Mouse (Mus musculus) kidney, embryonic 16.5 days (tissue): Measurements from ENCODE around the gene Txndc9. TPM values are rescaled to one million over a fixed set of nuclear protein-coding genes. Genes with fewer than 3 reads are reported as not detected.

Source experiments
- ATAC-seq: fragments of 200-750 bp; cut with Nextera tagmentation; 2 replicates; pipeline ENCODE4 v1.8.0; 2017; ENCODE audit warnings: moderate TSS enrichment; ENCODE audit not compliant: low FRiP score, low TSS enrichment
- H3K27ac ChIP-seq: fragments of 300-500 bp; sonication (generic); 2 replicates; pipeline ENCODE4 v1.5.1; 2014; ENCODE audit warnings: low read length
- H3K27me3 ChIP-seq: fragments of 300-500 bp; sonication (generic); 2 replicates; pipeline ENCODE4 v1.6.1; 2014; ENCODE audit warnings: low read length, control low read depth, mixed read lengths; ENCODE audit not compliant: insufficient read depth
- H3K36me3 ChIP-seq: fragments of 300-500 bp; sonication (generic); 2 replicates; pipeline ENCODE4 v1.6.1; 2014; ENCODE audit warnings: low read length, control low read depth, mixed read lengths; ENCODE audit not compliant: insufficient read depth
- H3K4me1 ChIP-seq: fragments of 300-500 bp; sonication (generic); 2 replicates; pipeline ENCODE4 v1.6.1; 2014; ENCODE audit warnings: low read length, control low read depth, mixed read lengths; ENCODE audit not compliant: insufficient read depth
- H3K4me2 ChIP-seq: fragments of 300-500 bp; sonication (generic); replicated peaks from 2 replicates; pipeline ENCODE4 v1.6.1; 2014; ENCODE audit warnings: low read depth, low read length
- H3K4me3 ChIP-seq: fragments of 300-500 bp; sonication (generic); 2 replicates; pipeline ENCODE4 v1.5.1; 2014; ENCODE audit warnings: mild to moderate bottlenecking, low read length
- H3K9ac ChIP-seq: fragments of 300-500 bp; sonication (generic); replicated peaks from 2 replicates; pipeline ENCODE4 v1.6.1; 2014; ENCODE audit warnings: low read length
- H3K9me3 ChIP-seq: fragments of 300-500 bp; sonication (generic); 2 replicates; pipeline ENCODE4 v1.6.1; 2016; ENCODE audit warnings: low read length, control low read depth
- WGBS: fragments of 180-500 bp; shearing (Covaris S2); extraction: QIAGEN DNeasy Blood & Tissue Kit; methylation state at CpG from one replicate; pipeline ENCODE4 v1.1.7; 2014; 5-methylcytosine and 5-hydroxymethylcytosine counted together
- polyA plus RNA-seq: library from polyadenylated mRNA; unstranded; fragments of >200 nt; fragmentation: Nextera tagmentation; extraction: Ambion mirVana; gene quantifications from 2 replicates; pipeline ENCODE4 v1.2.1, GENCODE M21; 2015

Txndc9 gene
- polyA plus RNA-seq, 1 experiment from 2014 or later: 136 TPM

- no peak for ATAC-seq
- WGBS: 71% methylated on average over 3 of the region's 3 CpGs
- Histone ChIP-seq H3K9ac (no peak overlapping the region), H3K9me3 (no peaks in the 10 kb centered on the region), H3K4me3 (no peak overlapping the region), H3K4me2 (no peak overlapping the region), H3K4me1 (no peaks in the 10 kb centered on the region), H3K27ac (no peak overlapping the region), H3K27me3 (no peaks in the 10 kb centered on the region), H3K36me3 (no peaks in the 10 kb centered on the region)
Measured at GRCm38 (mm10) chr1:38006741-38007140, 9.0 kb upstream of the Txndc9 start.

- no peaks in the 10 kb centered on the region for H3K27me3 ChIP-seq
- no peak overlapping the region for H3K9ac ChIP-seq
- 78% methylated on average over 3 of the region's 3 CpGs for WGBS
- no peaks in the 10 kb centered on the region for H3K9me3 ChIP-seq
- H3K4me1 ChIP-seq: peaks cover 11% of the 10 kb centered on the region
- no peak for ATAC-seq
- no peak overlapping the region for H3K4me2 ChIP-seq
- H3K4me3 ChIP-seq: no peak overlapping the region
- no peaks in the 10 kb centered on the region for H3K36me3 ChIP-seq
- H3K27ac ChIP-seq: no peak overlapping the region
Measured at GRCm38 (mm10) chr1:38003046-38003445, 5.4 kb upstream of the Txndc9 start.

GRCm38 (mm10) chr1:38001956-38002355 lies 4.3 kb upstream of the Txndc9 start:
- H3K27me3 ChIP-seq: no peaks in the 10 kb centered on the region
- no peaks in the 10 kb centered on the region for H3K9me3 ChIP-seq
- H3K4me1 ChIP-seq: peaks cover 11% of the 10 kb centered on the region
- H3K9ac ChIP-seq: no peak overlapping the region
- no peak for ATAC-seq
- no peaks in the 10 kb centered on the region for H3K36me3 ChIP-seq
- no peak overlapping the region for H3K4me3 ChIP-seq
- 94% methylated on average over 9 of the region's 9 CpGs for WGBS
- H3K27ac ChIP-seq: no peak overlapping the region
- H3K4me2 ChIP-seq: no peak overlapping the region

- H3K9me3 ChIP-seq: no peaks in the 10 kb centered on the region
- H3K27me3 ChIP-seq: no peaks in the 10 kb centered on the region
- no peak for ATAC-seq
- no peak overlapping the region for H3K4me3 ChIP-seq
- WGBS: 90% methylated on average over 8 of the region's 8 CpGs
- no peak overlapping the region for H3K4me2 ChIP-seq
- H3K36me3 ChIP-seq: no peaks in the 10 kb centered on the region
- H3K4me1 ChIP-seq: peaks cover 18% of the 10 kb centered on the region
- no peak overlapping the region for H3K9ac ChIP-seq
- H3K27ac ChIP-seq: no peak overlapping the region
Measured at GRCm38 (mm10) chr1:38000844-38001243, 3.2 kb upstream of the Txndc9 start.

GRCm38 (mm10) chr1:37999552-37999951 lies 1.9 kb upstream of the Txndc9 start:
- H3K9ac ChIP-seq: peak overlapping the region; percentile 86
- no peak overlapping the region for H3K4me3 ChIP-seq
- H3K27me3 ChIP-seq: no peaks in the 10 kb centered on the region
- H3K36me3 ChIP-seq: peaks cover 10% of the 10 kb centered on the region
- H3K27ac ChIP-seq: no peak overlapping the region
- 77% methylated on average over 3 of the region's 3 CpGs for WGBS
- peak overlapping the region; percentile 93 for H3K4me2 ChIP-seq
- H3K4me1 ChIP-seq: peaks cover 18% of the 10 kb centered on the region
- no peaks in the 10 kb centered on the region for H3K9me3 ChIP-seq
- ATAC-seq: no peak

GRCm38 (mm10) chr1:37998371-37999199 lies 892 bp upstream of the Txndc9 start:
- Histone ChIP-seq H3K27ac (peak overlapping the region; percentile 74), H3K4me1 (peaks cover 18% of the 10 kb centered on the region), H3K36me3 (peaks cover 14% of the 10 kb centered on the region), H3K9ac (peak overlapping the region; percentile 86), H3K9me3 (no peaks in the 10 kb centered on the region), H3K27me3 (no peaks in the 10 kb centered on the region), H3K4me2 (peak overlapping the region; percentile 93), H3K4me3 (peak overlapping the region; percentile 84)
- ATAC-seq: peak; percentile 35
- 3% methylated on average over 44 of the region's 47 CpGs for WGBS

GRCm38 (mm10) chr1:37996877-37997484 lies 712 bp downstream of the Txndc9 start:
- Histone ChIP-seq H3K9me3 (no peaks in the 10 kb centered on the region), H3K4me3 (peak overlapping the region; percentile 84), H3K27ac (peak overlapping the region; percentile 95), H3K4me1 (peaks cover 18% of the 10 kb centered on the region), H3K4me2 (peak overlapping the region; percentile 93), H3K9ac (peak overlapping the region; percentile 87), H3K36me3 (peaks cover 27% of the 10 kb centered on the region), H3K27me3 (no peaks in the 10 kb centered on the region)
- under 1% methylated on average over 42 of the region's 42 CpGs for WGBS
- ATAC-seq: peak; percentile 97

GRCm38 (mm10) chr1:37996226-37996625 lies 1.5 kb downstream of the Txndc9 start:
- Histone ChIP-seq H3K4me2 (peak overlapping the region; percentile 93), H3K4me1 (peaks cover 18% of the 10 kb centered on the region), H3K27me3 (no peaks in the 10 kb centered on the region), H3K4me3 (peak overlapping the region; percentile 84), H3K36me3 (peaks cover 35% of the 10 kb centered on the region), H3K9ac (peak overlapping the region; percentile 87), H3K27ac (no peak overlapping the region), H3K9me3 (no peaks in the 10 kb centered on the region)
- WGBS: 46% methylated on average over 3 of the region's 3 CpGs
- no peak for ATAC-seq

GRCm38 (mm10) chr1:37987856-37988255 lies 9.8 kb downstream of the Txndc9 start:
- Histone ChIP-seq H3K4me1 (no peaks in the 10 kb centered on the region), H3K27ac (no peak overlapping the region), H3K4me3 (no peak overlapping the region), H3K9me3 (no peaks in the 10 kb centered on the region), H3K9ac (no peak overlapping the region), H3K4me2 (no peak overlapping the region), H3K27me3 (no peaks in the 10 kb centered on the region), H3K36me3 (peaks cover 60% of the 10 kb centered on the region)
- no peak for ATAC-seq
- WGBS: 92% methylated on average over 5 of the region's 5 CpGs

GRCm38 (mm10) chr1:37985764-37986323 lies 11.8 kb downstream of the Txndc9 start:
- Histone ChIP-seq H3K4me1 (no peaks in the 10 kb centered on the region), H3K4me3 (no peak overlapping the region), H3K9ac (no peak overlapping the region), H3K36me3 (peaks cover 42% of the 10 kb centered on the region), H3K4me2 (no peak overlapping the region), H3K27me3 (no peaks in the 10 kb centered on the region), H3K27ac (no peak overlapping the region), H3K9me3 (no peaks in the 10 kb centered on the region)
- 78% methylated on average over 9 of the region's 9 CpGs for WGBS
- ATAC-seq: no peak
